Mouse (Mus musculus): Measurements from ENCODE around the gene Sec31a. TPM values are rescaled to one million over a fixed set of nuclear protein-coding genes. Genes with fewer than 3 reads are reported as not detected.
"Not testable (repeated sequence)": the region's sequence is repeated elsewhere in the genome, so short reads cannot be mapped to it uniquely, and the experiment has no call there.

The Sec31a gene
- polyA plus RNA-seq, 1 experiment: 77.8 TPM

DNA sequence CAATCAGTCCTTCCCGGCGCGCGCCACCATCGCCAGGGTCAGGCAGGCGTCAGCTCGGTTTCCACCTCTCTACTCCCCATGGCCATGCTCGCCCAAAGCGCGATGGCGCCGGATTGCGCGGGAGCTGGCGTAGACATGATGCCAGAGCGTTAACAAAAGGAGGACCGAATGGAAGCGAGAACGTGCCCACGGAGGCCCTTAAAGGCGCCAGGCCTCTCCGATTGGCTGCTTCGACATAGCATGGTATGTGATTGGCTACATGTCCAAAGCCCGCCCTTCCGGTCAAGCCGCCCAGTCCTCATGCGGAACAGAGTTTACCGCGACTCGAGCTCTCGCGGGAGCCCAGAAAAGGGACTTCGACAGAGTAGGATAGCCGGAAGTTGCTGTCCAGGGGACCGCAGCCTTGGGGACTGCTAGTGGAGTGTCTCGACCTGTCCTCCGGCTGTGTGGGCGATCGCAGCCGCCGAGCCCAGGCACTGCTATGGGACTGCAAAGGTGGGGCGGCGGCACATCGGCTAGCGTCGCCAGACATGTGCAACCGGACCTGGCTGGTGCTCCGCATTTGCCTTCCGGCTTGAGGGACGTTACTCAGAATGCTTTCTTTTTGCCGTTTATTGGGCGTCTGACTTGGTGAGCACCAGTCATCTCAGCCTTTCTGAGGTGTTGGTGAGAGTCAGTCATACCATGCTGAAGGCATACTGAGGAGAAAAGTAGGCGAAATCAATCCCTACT, 13.5 kb upstream of the Sec31a start:
- H3K4me3 ChIP-seq (replicated peaks): peak overlapping the region; percentile 100
- H3K4me1 ChIP-seq: peaks cover 68% of the 10 kb centered on the region
- no peaks in the 10 kb centered on the region for H3K27me3 ChIP-seq (replicated peaks)
- H3K36me3 ChIP-seq (replicated peaks; ENCODE audit: low read length): peaks cover 43% of the 10 kb centered on the region
- no peak for TF ChIP-seq GATA1 (IDR thresholded peaks at IDR 0.05; ENCODE audit: borderline replicate concordance, low read length)
- TF ChIP-seq FLI1 (IDR thresholded peaks at IDR 0.05; ENCODE audit: low read length): peak; percentile 81
- H3K9me3 ChIP-seq: no peaks in the 10 kb centered on the region

DNA sequence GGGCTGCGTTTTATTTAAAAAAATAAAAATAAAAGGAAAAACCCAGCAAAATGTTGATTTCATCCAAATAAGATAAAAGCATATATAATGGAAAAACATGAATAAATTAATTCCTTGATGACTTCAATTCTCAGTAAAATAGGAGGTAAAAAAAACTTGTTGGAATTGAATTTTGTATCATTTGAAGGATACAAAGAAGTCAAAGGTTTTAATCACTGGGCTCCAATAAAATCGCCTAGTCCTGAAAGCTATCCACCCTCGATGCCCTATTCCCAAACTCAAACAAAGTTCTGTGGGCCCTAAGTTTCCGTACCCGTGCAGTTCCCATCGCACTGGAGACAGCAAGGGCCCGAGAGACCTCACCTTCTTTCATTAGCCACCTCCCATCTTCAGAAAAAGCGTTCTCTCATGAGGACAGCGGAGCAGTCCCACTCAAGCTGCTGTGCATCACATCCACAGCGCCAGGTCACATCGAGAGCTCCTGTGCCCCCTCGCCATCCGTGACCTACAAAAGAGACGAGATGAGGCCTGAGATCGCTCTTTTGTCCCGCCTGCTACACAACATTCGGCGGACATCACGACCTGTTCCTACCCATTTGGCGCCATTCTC, 12.8 kb upstream of the Sec31a start:
- Histone ChIP-seq H3K9me3 (no peaks in the 10 kb centered on the region), H3K4me1 (peaks cover 68% of the 10 kb centered on the region), H3K27me3 (replicated peaks) (no peaks in the 10 kb centered on the region), H3K4me3 (replicated peaks) (peak overlapping the region; percentile 100), H3K36me3 (replicated peaks; ENCODE audit: low read length) (peaks cover 46% of the 10 kb centered on the region)
- no peak for TF ChIP-seq GATA1 (IDR thresholded peaks at IDR 0.05; ENCODE audit: borderline replicate concordance, low read length)
- TF ChIP-seq FLI1 (IDR thresholded peaks at IDR 0.05; ENCODE audit: low read length): no peak

DNA sequence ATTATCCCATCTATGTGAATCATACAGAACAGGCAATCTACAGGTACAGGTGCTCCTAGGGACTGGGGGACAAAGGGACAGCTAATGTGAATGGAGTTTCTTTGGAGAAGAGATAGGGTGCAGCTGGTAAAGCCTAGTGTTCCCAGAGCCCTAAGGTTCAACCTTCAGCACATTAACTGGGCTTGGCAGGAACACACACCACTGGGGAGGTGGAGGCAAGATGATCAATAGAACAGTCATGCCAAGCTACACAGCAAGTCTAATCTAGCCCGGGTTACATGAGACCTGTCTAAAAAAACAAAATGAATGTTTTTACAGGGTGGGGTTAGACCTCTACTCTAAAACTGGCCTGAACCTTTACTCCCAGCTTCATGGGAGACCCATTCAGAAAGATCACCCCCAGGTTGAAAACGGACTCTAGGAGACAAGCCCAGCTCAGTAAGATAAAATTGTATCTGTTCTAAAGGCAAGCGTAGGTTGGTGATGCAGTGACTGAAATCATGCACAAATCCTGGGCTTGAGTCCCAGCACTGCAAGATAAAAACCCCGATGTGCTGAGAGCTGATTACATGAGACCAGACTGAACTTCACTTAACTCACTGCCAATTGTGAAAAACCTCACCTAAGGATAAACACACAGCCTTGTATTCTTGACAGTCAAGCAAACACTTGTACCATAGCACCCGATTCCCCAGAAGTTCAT, 12.1 kb upstream of the Sec31a start:
- H3K27me3 ChIP-seq (replicated peaks): no peaks in the 10 kb centered on the region
- H3K4me1 ChIP-seq: peaks cover 73% of the 10 kb centered on the region
- TF ChIP-seq GATA1 (IDR thresholded peaks at IDR 0.05; ENCODE audit: borderline replicate concordance, low read length) (no peak), FLI1 (IDR thresholded peaks at IDR 0.05; ENCODE audit: low read length) (no peak)
- peaks cover 52% of the 10 kb centered on the region for H3K36me3 ChIP-seq (replicated peaks; ENCODE audit: low read length)
- peak overlapping the region; percentile 100 for H3K4me3 ChIP-seq (replicated peaks)
- H3K9me3 ChIP-seq: no peaks in the 10 kb centered on the region

DNA sequence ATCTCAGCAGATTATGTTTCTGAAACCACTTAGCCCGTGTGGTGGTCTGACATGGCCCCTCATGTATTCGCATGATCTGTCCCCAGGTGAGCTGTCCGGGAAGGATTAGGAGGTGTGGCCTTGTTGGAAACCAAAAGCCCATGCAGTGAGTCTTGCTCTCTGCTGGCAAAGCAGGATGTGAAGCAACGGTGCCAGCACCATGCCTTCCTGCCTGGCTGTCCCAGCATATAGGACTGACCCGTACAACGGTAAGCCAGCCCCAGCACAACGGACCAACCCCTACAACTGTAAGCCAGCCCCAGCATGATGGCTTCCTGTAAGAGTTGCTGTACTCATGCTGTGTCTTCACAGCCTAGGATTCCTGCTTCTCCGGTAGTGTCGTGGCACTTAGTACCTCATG, 11.2 kb upstream of the Sec31a start:
- Histone ChIP-seq H3K9me3 (no peaks in the 10 kb centered on the region), H3K36me3 (replicated peaks; ENCODE audit: low read length) (peaks cover 58% of the 10 kb centered on the region), H3K4me1 (peaks cover 83% of the 10 kb centered on the region), H3K27me3 (replicated peaks) (no peaks in the 10 kb centered on the region), H3K4me3 (replicated peaks) (peak overlapping the region; percentile 100)
- TF ChIP-seq GATA1 (IDR thresholded peaks at IDR 0.05; ENCODE audit: borderline replicate concordance, low read length) (no peak), FLI1 (IDR thresholded peaks at IDR 0.05; ENCODE audit: low read length) (no peak)

DNA sequence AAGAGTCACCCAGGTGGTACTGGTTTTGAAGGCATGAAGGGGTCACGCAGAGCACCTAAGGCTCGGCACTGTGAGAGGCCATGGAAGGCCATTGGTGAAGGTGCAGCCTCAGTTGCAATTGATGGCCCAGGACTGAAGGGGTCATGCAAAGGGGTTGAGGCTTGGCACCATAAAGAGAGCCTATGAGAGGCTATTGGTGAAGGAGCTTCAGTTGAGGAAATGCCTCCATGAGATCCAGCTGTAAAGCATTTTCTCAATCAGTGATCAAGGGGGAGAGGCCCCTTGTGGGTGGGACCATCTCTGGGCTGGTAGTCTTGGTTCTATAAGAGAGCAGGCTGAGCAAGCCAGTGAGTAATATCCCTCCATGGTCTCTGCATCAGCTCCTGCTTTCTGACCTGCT, 9.8 kb upstream of the Sec31a start:
- Histone ChIP-seq H3K4me1 (peaks cover 78% of the 10 kb centered on the region), H3K36me3 (replicated peaks; ENCODE audit: low read length) (peaks cover 63% of the 10 kb centered on the region)
- H3K9me3 ChIP-seq; H3K4me3 ChIP-seq (replicated peaks); H3K27me3 ChIP-seq (replicated peaks): not testable (repeated sequence)

DNA sequence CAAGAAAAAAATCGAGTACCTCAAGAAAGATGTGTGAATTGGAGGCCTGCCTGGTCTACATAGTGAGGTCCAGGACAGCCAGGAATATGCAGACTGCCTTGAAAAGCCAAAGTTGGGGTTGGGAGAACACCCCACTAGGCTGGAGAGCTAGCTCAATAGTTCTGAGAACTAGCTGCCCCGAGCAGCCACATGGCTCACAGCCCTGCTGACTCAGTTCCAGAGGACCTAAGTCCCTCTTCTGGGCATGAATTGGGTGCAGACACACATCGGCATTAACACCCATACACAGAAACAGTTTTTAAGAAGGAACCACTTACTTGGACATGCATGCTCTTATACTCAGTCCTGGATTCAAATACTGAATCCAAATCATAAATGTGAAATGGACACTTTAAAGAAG, 8.2 kb upstream of the Sec31a start:
- no peaks in the 10 kb centered on the region for H3K9me3 ChIP-seq
- TF ChIP-seq GATA1 (IDR thresholded peaks at IDR 0.05; ENCODE audit: borderline replicate concordance, low read length): no peak
- TF ChIP-seq FLI1 (IDR thresholded peaks at IDR 0.05; ENCODE audit: low read length): no peak
- H3K4me1 ChIP-seq: peaks cover 80% of the 10 kb centered on the region
- H3K4me3 ChIP-seq (replicated peaks): peak overlapping the region; percentile 33
- H3K27me3 ChIP-seq (replicated peaks): no peaks in the 10 kb centered on the region
- H3K36me3 ChIP-seq (replicated peaks; ENCODE audit: low read length): peaks cover 78% of the 10 kb centered on the region

DNA sequence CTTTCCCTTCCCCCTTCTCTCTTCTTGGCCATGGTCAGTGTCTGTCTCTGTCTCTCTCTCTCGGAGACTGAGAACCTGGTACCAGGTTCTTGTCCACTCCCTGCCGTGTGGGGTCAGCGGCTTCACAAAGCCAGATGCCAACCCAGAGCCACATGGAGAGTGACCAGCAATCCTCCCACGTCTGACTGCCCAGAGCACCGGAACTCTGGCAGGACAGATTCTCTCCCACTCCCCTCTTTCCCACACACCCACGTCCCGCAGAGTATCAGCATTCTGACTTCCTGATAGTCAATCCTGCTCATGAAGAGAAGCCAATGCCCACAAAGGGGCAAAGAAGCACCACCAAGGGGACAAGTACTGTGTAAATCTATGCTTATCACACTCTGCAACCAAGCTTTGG, 7.6 kb upstream of the Sec31a start:
- Histone ChIP-seq H3K4me3 (replicated peaks) (peak overlapping the region; percentile 12), H3K36me3 (replicated peaks; ENCODE audit: low read length) (peaks cover 84% of the 10 kb centered on the region), H3K9me3 (no peaks in the 10 kb centered on the region), H3K4me1 (peaks cover 82% of the 10 kb centered on the region), H3K27me3 (replicated peaks) (no peaks in the 10 kb centered on the region)
- no peak for TF ChIP-seq GATA1 (IDR thresholded peaks at IDR 0.05; ENCODE audit: borderline replicate concordance, low read length)
- no peak for TF ChIP-seq FLI1 (IDR thresholded peaks at IDR 0.05; ENCODE audit: low read length)

DNA sequence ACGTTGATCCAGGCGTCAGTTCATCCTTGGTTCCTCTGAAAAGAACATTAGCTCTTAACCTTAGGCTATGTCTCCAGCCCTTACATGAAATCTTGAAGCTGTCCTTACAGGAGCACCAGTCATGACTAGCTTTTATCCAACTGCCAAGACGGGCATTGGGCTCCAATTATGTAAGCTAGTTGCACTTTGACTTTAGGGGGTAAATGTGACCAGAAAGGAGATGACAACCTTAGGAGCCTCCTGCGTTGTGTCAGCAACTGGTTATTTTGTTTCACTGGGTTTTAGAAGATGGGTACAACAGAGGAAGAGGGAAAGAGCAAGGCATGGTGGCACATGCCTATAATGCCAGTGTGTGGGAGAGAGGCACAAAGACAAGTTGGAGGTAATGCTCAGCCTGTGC, 2.8 kb upstream of the Sec31a start:
- Histone ChIP-seq H3K4me1 (peaks cover 61% of the 10 kb centered on the region), H3K36me3 (replicated peaks; ENCODE audit: low read length) (peaks cover 60% of the 10 kb centered on the region), H3K4me3 (replicated peaks) (no peak overlapping the region), H3K9me3 (no peaks in the 10 kb centered on the region), H3K27me3 (replicated peaks) (no peaks in the 10 kb centered on the region)
- TF ChIP-seq FLI1 (IDR thresholded peaks at IDR 0.05; ENCODE audit: low read length) (no peak), GATA1 (IDR thresholded peaks at IDR 0.05; ENCODE audit: borderline replicate concordance, low read length) (no peak)

DNA sequence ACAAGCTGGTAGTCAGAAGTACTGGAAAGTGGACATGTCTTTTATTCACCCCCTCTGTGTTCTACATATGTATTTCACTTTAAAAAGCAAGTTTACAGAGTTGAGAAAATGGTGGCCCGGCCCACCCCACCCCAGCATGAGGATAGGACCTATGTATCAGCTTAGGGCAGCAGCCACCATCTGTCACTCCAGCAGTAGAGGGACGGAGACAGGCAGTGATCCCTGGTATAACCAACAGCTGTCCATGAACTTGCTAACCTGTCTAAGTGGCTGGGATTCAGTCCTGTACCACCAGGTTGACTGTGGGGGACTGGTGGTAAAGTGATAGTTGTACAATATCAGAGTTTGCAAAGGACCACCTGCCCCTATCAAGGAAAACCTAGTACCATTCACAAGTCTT, 2.0 kb upstream of the Sec31a start:
- Histone ChIP-seq H3K9me3 (no peaks in the 10 kb centered on the region), H3K4me3 (replicated peaks) (no peak overlapping the region), H3K36me3 (replicated peaks; ENCODE audit: low read length) (peaks cover 52% of the 10 kb centered on the region), H3K27me3 (replicated peaks) (no peaks in the 10 kb centered on the region), H3K4me1 (peaks cover 61% of the 10 kb centered on the region)
- TF ChIP-seq GATA1 (IDR thresholded peaks at IDR 0.05; ENCODE audit: borderline replicate concordance, low read length): no peak
- no peak for TF ChIP-seq FLI1 (IDR thresholded peaks at IDR 0.05; ENCODE audit: low read length)
